Comparison of ENCODE assay signal across 23 mouse cellular contexts in genomic region chr10:120833836-120834235, GRCm38 (mm10).
A peak's percentile ranks its signal among the peaks of the same experiment; 100 is the strongest.
DNase-seq lines count a peak whose midpoint lies in the region; ATAC-seq and TF ChIP-seq lines count a peak whose summit lies in the region.
"Had no signal": no experiment of that assay in that cellular context is flagged by ENCODE, and none has a peak within 500 bp of the region (broad histone marks: within the 10 kb centered on the region; RNA-seq: fewer than 3 reads in every experiment).

No protein-coding gene starts in this region.

- H3K4me3 ChIP-seq in forebrain, embryonic 14.5 days (ENCODE audit: low read depth, low read length), result no peak overlapping the region
- H3K4me3 ChIP-seq in forebrain, embryonic 10.5 days, result no peak overlapping the region
- H3K4me3 ChIP-seq in midbrain, postnatal 0 days (ENCODE audit: low read depth, low read length), result no peak overlapping the region
- no peak overlapping the region for H3K4me3 ChIP-seq in midbrain, embryonic 14.5 days (replicated peaks; ENCODE audit: low read depth, low read length)
- H3K4me3 ChIP-seq: forebrain, embryonic 12.5 days; hindbrain, embryonic 10.5 days; left cerebral cortex, adult 2 months; limb, embryonic 13.5 days; lung, embryonic 15.5 days; midbrain, embryonic 10.5 days; stomach, embryonic 15.5 days had no signal

- H3K9me3 ChIP-seq in forebrain, embryonic 14.5 days (replicated peaks; ENCODE audit: control insufficient read depth, low read length), result no peaks in the 10 kb centered on the region
- peaks cover 5% of the 10 kb centered on the region; the same call in 1 of the 2 replicates for H3K9me3 ChIP-seq in forebrain, embryonic 10.5 days
- no peaks in the 10 kb centered on the region for H3K9me3 ChIP-seq in midbrain, postnatal 0 days (ENCODE audit: low read length)
- H3K9me3 ChIP-seq in midbrain, embryonic 14.5 days (ENCODE audit: control insufficient read depth, low read length), result no peaks in the 10 kb centered on the region
- H3K9me3 ChIP-seq: forebrain, embryonic 12.5 days; hindbrain, embryonic 10.5 days; limb, embryonic 13.5 days; lung, embryonic 15.5 days; midbrain, embryonic 10.5 days; stomach, embryonic 15.5 days had no signal

- peak; percentile 59 for DNase-seq in forebrain, embryonic 14.5 days (ENCODE audit: low spot score)
- DNase-seq in forebrain, embryonic 10.5 days (ENCODE audit: extremely low spot score, low spot score), result no peak
- DNase-seq in midbrain, postnatal 0 days (ENCODE audit: low spot score), result peak; percentile 30
- DNase-seq in midbrain, embryonic 14.5 days, result no peak
- DNase-seq in cerebellum, adult 9-10 months, result peak; percentile 65
- DNase-seq in retina, postnatal 7 days (ENCODE audit: low read depth, low spot score), result peak; percentile 20
- DNase-seq in gastrocnemius, adult 18-20 months (ENCODE audit: low spot score), result no peak
- no peak for DNase-seq in adrenal gland, postnatal 36 days
- DNase-seq: adrenal gland, postnatal 25 days; kidney, adult 18-20 months; kidney, postnatal 25 days; thymus, adult 18-20 months; thymus, postnatal 4 days had no signal

- H3K36me3 ChIP-seq in forebrain, embryonic 14.5 days (ENCODE audit: control insufficient read depth, insufficient read depth, low read length), result no peaks in the 10 kb centered on the region
- H3K36me3 ChIP-seq in forebrain, embryonic 10.5 days (replicated peaks), result peaks cover 8% of the 10 kb centered on the region; the same call in 1 of the 2 replicates
- H3K36me3 ChIP-seq in midbrain, postnatal 0 days (ENCODE audit: insufficient read depth, low read length), result no peaks in the 10 kb centered on the region
- no peaks in the 10 kb centered on the region for H3K36me3 ChIP-seq in midbrain, embryonic 14.5 days (ENCODE audit: control insufficient read depth, insufficient read depth, low read length)
- H3K36me3 ChIP-seq: forebrain, embryonic 12.5 days; hindbrain, embryonic 10.5 days; lung, embryonic 15.5 days; midbrain, embryonic 10.5 days; stomach, embryonic 15.5 days had no signal

- no peak overlapping the region for H3K27ac ChIP-seq in forebrain, embryonic 14.5 days (ENCODE audit: low read depth, low read length)
- H3K27ac ChIP-seq in forebrain, embryonic 10.5 days, result no peak overlapping the region
- H3K27ac ChIP-seq in midbrain, postnatal 0 days (ENCODE audit: low read depth, low read length), result no peak overlapping the region
- H3K27ac ChIP-seq in midbrain, embryonic 14.5 days (replicated peaks; ENCODE audit: low read depth, low read length), result no peak overlapping the region
- H3K27ac ChIP-seq: forebrain, embryonic 12.5 days; hindbrain, embryonic 10.5 days; left cerebral cortex, adult 2 months; limb, embryonic 13.5 days; liver, embryonic 14.5 days; lung, embryonic 15.5 days; macrophage; midbrain, embryonic 10.5 days; stomach, embryonic 15.5 days had no signal

- no peak overlapping the region for H3K9ac ChIP-seq in forebrain, embryonic 14.5 days (ENCODE audit: low read length)
- H3K9ac ChIP-seq in midbrain, postnatal 0 days (replicated peaks; ENCODE audit: low read length, poor library complexity, severe bottlenecking), result no peak overlapping the region
- no peak overlapping the region for H3K9ac ChIP-seq in midbrain, embryonic 14.5 days (replicated peaks; ENCODE audit: low read length)
- H3K9ac ChIP-seq: forebrain, embryonic 12.5 days; limb, embryonic 13.5 days; liver, embryonic 14.5 days; lung, embryonic 15.5 days; stomach, embryonic 15.5 days had no signal

- no peaks in the 10 kb centered on the region for H3K4me1 ChIP-seq in forebrain, embryonic 14.5 days (ENCODE audit: control insufficient read depth, insufficient read depth, low read length)
- H3K4me1 ChIP-seq in forebrain, embryonic 10.5 days, result no peaks in the 10 kb centered on the region
- no peaks in the 10 kb centered on the region for H3K4me1 ChIP-seq in midbrain, postnatal 0 days (ENCODE audit: insufficient read depth, low read length)
- no peaks in the 10 kb centered on the region for H3K4me1 ChIP-seq in midbrain, embryonic 14.5 days (ENCODE audit: control insufficient read depth, insufficient read depth, low read length)
- H3K4me1 ChIP-seq: forebrain, embryonic 12.5 days; hindbrain, embryonic 10.5 days; lung, embryonic 15.5 days; midbrain, embryonic 10.5 days; stomach, embryonic 15.5 days had no signal

- no peak for ATAC-seq in forebrain, embryonic 14.5 days
- ATAC-seq in midbrain, postnatal 0 days (ENCODE audit: low FRiP score), result no peak
- no peak for ATAC-seq in midbrain, embryonic 14.5 days (ENCODE audit: low FRiP score, low TSS enrichment)
- ATAC-seq: CD4-positive, CD25-positive, alpha-beta regulatory T cell, adult 4 months had no signal

- no peak for TF ChIP-seq CTCF in midbrain, postnatal 0 days (IDR thresholded peaks at IDR 0.05)

- no peaks in the 10 kb centered on the region for H3K27me3 ChIP-seq in forebrain, embryonic 14.5 days (replicated peaks; ENCODE audit: control insufficient read depth, insufficient read depth, low read length)
- H3K27me3 ChIP-seq in forebrain, embryonic 10.5 days (ENCODE audit: poor library complexity, severe bottlenecking), result no peaks in the 10 kb centered on the region
- no peaks in the 10 kb centered on the region for H3K27me3 ChIP-seq in midbrain, postnatal 0 days (ENCODE audit: insufficient read depth, low read length)
- no peaks in the 10 kb centered on the region for H3K27me3 ChIP-seq in midbrain, embryonic 14.5 days (ENCODE audit: control insufficient read depth, insufficient read depth, low read length)
- H3K27me3 ChIP-seq: forebrain, embryonic 12.5 days; limb, embryonic 13.5 days; lung, embryonic 15.5 days; stomach, embryonic 15.5 days had no signal

- H3K4me2 ChIP-seq in forebrain, embryonic 14.5 days (ENCODE audit: low read length), result no peak overlapping the region
- H3K4me2 ChIP-seq in midbrain, postnatal 0 days (ENCODE audit: low read depth, low read length, poor library complexity, severe bottlenecking), result no peak overlapping the region
- H3K4me2 ChIP-seq in midbrain, embryonic 14.5 days (ENCODE audit: low read length), result no peak overlapping the region
- H3K4me2 ChIP-seq: forebrain, embryonic 12.5 days; limb, embryonic 13.5 days; lung, embryonic 15.5 days; stomach, embryonic 15.5 days had no signal

Comparison
In these comparisons a context has a peak if more than half of its experiments do, and no peak if none do; other contexts are left out.
1. DNase-seq: peak in forebrain, embryonic 14.5 days (single experiment), midbrain, postnatal 0 days (single experiment), cerebellum, adult 9-10 months (single experiment) and retina, postnatal 7 days (single experiment); none in forebrain, embryonic 10.5 days (single experiment), midbrain, embryonic 14.5 days (single experiment), gastrocnemius, adult 18-20 months (single experiment) and adrenal gland, postnatal 36 days (0 of 2).